In genomic region chr7:116607628-116608225, GRCm38 (mm10) we compare ENCODE assay signal across 8 mouse cellular contexts.
DNase-seq lines count a peak whose midpoint lies in the region; ATAC-seq and TF ChIP-seq lines count a peak whose summit lies in the region.

No protein-coding gene starts in this region.

- H3K27ac ChIP-seq in heart, embryonic 16.5 days (ENCODE audit: low read length), result no peak overlapping the region
- H3K27ac ChIP-seq in liver, embryonic 13.5 days, result no peak overlapping the region
- H3K27ac ChIP-seq in stomach, postnatal 0 days (replicated peaks), result no peak overlapping the region

- peak; percentile 6 for DNase-seq in adrenal gland, postnatal 14 days
- no peak for DNase-seq in adrenal gland, adult 8-10 months
- DNase-seq in brain, adult 2 months (ENCODE audit: low read depth, low spot score), result peak; percentile 23
- DNase-seq in liver, embryonic 13.5 days, result no peak
- no peak for DNase-seq in stomach, postnatal 0 days (ENCODE audit: low spot score)
- no peak for DNase-seq in MN1 (ENCODE audit: low spot score)
- no peak for DNase-seq in adrenal gland, postnatal 25 days

- whole genome bisulfite sequencing in heart, embryonic 16.5 days, result 3% methylated on average over 15 of the region's 15 CpGs
- WGBS in liver, embryonic 13.5 days (ENCODE audit: insufficient replicate concordance), result 5% methylated on average over 15 of the region's 15 CpGs
- WGBS in stomach, postnatal 0 days, result 5% methylated on average over 15 of the region's 15 CpGs

- no peak for TF ChIP-seq EP300 in stomach, postnatal 0 days (optimal IDR thresholded peaks at IDR 0.05)

- H3K4me2 ChIP-seq in heart, embryonic 16.5 days (ENCODE audit: low read depth, low read length), result peak overlapping the region; percentile 87
- H3K4me2 ChIP-seq in liver, embryonic 13.5 days, result peak overlapping the region; percentile 48
- peak overlapping the region; percentile 58 for H3K4me2 ChIP-seq in stomach, postnatal 0 days (replicated peaks; ENCODE audit: low read depth)

- peak overlapping the region; percentile 52 for H3K4me3 ChIP-seq in heart, embryonic 16.5 days (ENCODE audit: low read length)
- H3K4me3 ChIP-seq in liver, embryonic 13.5 days (replicated peaks), result 0 out of 2 replicates have a peak overlapping the region, but pooled peaks have one; percentile 26
- H3K4me3 ChIP-seq in stomach, postnatal 0 days (ENCODE audit: low read depth, low read length), result peak overlapping the region; percentile 29

- H3K36me3 ChIP-seq in heart, embryonic 16.5 days (ENCODE audit: control insufficient read depth, insufficient read depth), result no peaks in the 10 kb centered on the region
- H3K36me3 ChIP-seq in liver, embryonic 13.5 days, result no peaks in the 10 kb centered on the region
- H3K36me3 ChIP-seq in stomach, postnatal 0 days (ENCODE audit: control insufficient read depth, insufficient read depth, low read length), result no peaks in the 10 kb centered on the region

- peaks cover 3% of the 10 kb centered on the region; the same call in 1 of the 2 replicates for H3K4me1 ChIP-seq in heart, embryonic 16.5 days (ENCODE audit: control insufficient read depth, insufficient read depth, low read length)
- 0 out of 2 replicates have a peak, but pooled peaks cover 4% of the 10 kb centered on the region for H3K4me1 ChIP-seq in liver, embryonic 13.5 days (replicated peaks)
- no peaks in the 10 kb centered on the region; the same call in 1 of the 2 replicates for H3K4me1 ChIP-seq in stomach, postnatal 0 days (replicated peaks; ENCODE audit: control insufficient read depth, insufficient read depth)

- TF ChIP-seq CTCF in stomach, postnatal 0 days (IDR thresholded peaks at IDR 0.05; ENCODE audit: low read depth), result no peak

- no peaks in the 10 kb centered on the region for H3K27me3 ChIP-seq in heart, embryonic 16.5 days (ENCODE audit: control insufficient read depth, insufficient read depth, low read length)
- H3K27me3 ChIP-seq in liver, embryonic 13.5 days, result no peaks in the 10 kb centered on the region
- no peaks in the 10 kb centered on the region for H3K27me3 ChIP-seq in stomach, postnatal 0 days (ENCODE audit: control insufficient read depth, insufficient read depth, low read length)

- H3K9ac ChIP-seq in heart, embryonic 16.5 days (ENCODE audit: low read length), result peak overlapping the region; percentile 53; the same call in 1 of the 2 replicates
- no peak overlapping the region for H3K9ac ChIP-seq in liver, embryonic 13.5 days
- peak overlapping the region; percentile 27 for H3K9ac ChIP-seq in stomach, postnatal 0 days (ENCODE audit: low read length)

- no peaks in the 10 kb centered on the region for H3K9me3 ChIP-seq in heart, embryonic 16.5 days (replicated peaks; ENCODE audit: control insufficient read depth, low read length)
- H3K9me3 ChIP-seq in liver, embryonic 13.5 days (replicated peaks), result no peaks in the 10 kb centered on the region
- H3K9me3 ChIP-seq in stomach, postnatal 0 days (ENCODE audit: control insufficient read depth, low read length), result no peaks in the 10 kb centered on the region

- ATAC-seq in heart, embryonic 16.5 days (replicated peaks; ENCODE audit: extremely low read depth, insufficient read depth, low FRiP score), result no peak
- no peak for ATAC-seq in liver, embryonic 13.5 days (ENCODE audit: low read depth)
- no peak for ATAC-seq in stomach, postnatal 0 days (ENCODE audit: low FRiP score, low TSS enrichment)

Comparison
In these comparisons a context has a peak if more than half of its experiments do, and no peak if none do; other contexts are left out.
1. DNase-seq: peak in adrenal gland, postnatal 14 days (single experiment) and brain, adult 2 months (single experiment); none in adrenal gland, adult 8-10 months (single experiment), liver, embryonic 13.5 days (single experiment), stomach, postnatal 0 days (single experiment), MN1 (single experiment) and adrenal gland, postnatal 25 days (single experiment).
2. Peak in every context shown above with its lines, with median percentiles within 50 percentile points of each other: H3K4me2 ChIP-seq and H3K4me3 ChIP-seq.